Mouse (Mus musculus): Measurements from ENCODE around the gene Prrt1. TPM values are rescaled to one million over a fixed set of nuclear protein-coding genes. Genes with fewer than 3 reads are reported as not detected.
A peak's percentile ranks its signal among the peaks of the same experiment; 100 is the strongest.

The Prrt1 gene
- polyA plus RNA-seq, 1 experiment from 2014 or later = 2.1 TPM

GRCm38 (mm10) chr17:34663558-34663957, 34.2 kb downstream of the Prrt1 start:
- H3K4me1 ChIP-seq (ENCODE audit: control insufficient read depth, insufficient read depth, low read length) = peaks cover 9% of the 10 kb centered on the region; the same call in 1 of the 2 replicates
- 35% methylated on average over 1 of the region's 1 CpGs for WGBS
- peaks cover 6% of the 10 kb centered on the region for H3K27me3 ChIP-seq (ENCODE audit: control insufficient read depth, insufficient read depth, low read length)
- no peak overlapping the region for H3K27ac ChIP-seq (ENCODE audit: low read length)
- no peak overlapping the region for H3K9ac ChIP-seq (ENCODE audit: low read length)
- no peaks in the 10 kb centered on the region for H3K9me3 ChIP-seq (replicated peaks; ENCODE audit: control insufficient read depth, low read length)
- no peak for ATAC-seq (replicated peaks; ENCODE audit: extremely low read depth, insufficient read depth, low FRiP score)
- no peaks in the 10 kb centered on the region for H3K36me3 ChIP-seq (ENCODE audit: control insufficient read depth, insufficient read depth)
- no peak overlapping the region for H3K4me3 ChIP-seq (ENCODE audit: low read length)
- H3K4me2 ChIP-seq (ENCODE audit: low read depth, low read length) = no peak overlapping the region

GRCm38 (mm10) chr17:34664472-34664871, 35.1 kb downstream of the Prrt1 start:
- Histone ChIP-seq H3K4me3 (ENCODE audit: low read length) (no peak overlapping the region), H3K9me3 (replicated peaks; ENCODE audit: control insufficient read depth, low read length) (no peaks in the 10 kb centered on the region), H3K9ac (ENCODE audit: low read length) (no peak overlapping the region), H3K36me3 (ENCODE audit: control insufficient read depth, insufficient read depth) (no peaks in the 10 kb centered on the region), H3K27ac (ENCODE audit: low read length) (no peak overlapping the region), H3K4me1 (ENCODE audit: control insufficient read depth, insufficient read depth, low read length) (peaks cover 9% of the 10 kb centered on the region; the same call in 1 of the 2 replicates), H3K4me2 (ENCODE audit: low read depth, low read length) (no peak overlapping the region), H3K27me3 (ENCODE audit: control insufficient read depth, insufficient read depth, low read length) (peaks cover 11% of the 10 kb centered on the region)
- ATAC-seq (replicated peaks; ENCODE audit: extremely low read depth, insufficient read depth, low FRiP score) = no peak
- 47% methylated on average over 7 of the region's 7 CpGs for WGBS

- no peak for ATAC-seq (replicated peaks; ENCODE audit: extremely low read depth, insufficient read depth, low FRiP score)
- Histone ChIP-seq H3K4me1 (ENCODE audit: control insufficient read depth, insufficient read depth, low read length) (peaks cover 10% of the 10 kb centered on the region), H3K27me3 (ENCODE audit: control insufficient read depth, insufficient read depth, low read length) (peaks cover 55% of the 10 kb centered on the region), H3K9me3 (replicated peaks; ENCODE audit: control insufficient read depth, low read length) (no peaks in the 10 kb centered on the region), H3K36me3 (ENCODE audit: control insufficient read depth, insufficient read depth) (no peaks in the 10 kb centered on the region), H3K9ac (ENCODE audit: low read length) (no peak within 1 kb of the TSS), H3K27ac (ENCODE audit: low read length) (no peak within 1 kb of the TSS), H3K4me2 (ENCODE audit: low read depth, low read length) (peak within 1 kb of the TSS; percentile 60), H3K4me3 (ENCODE audit: low read length) (peak within 1 kb of the TSS; percentile 41)
- WGBS = 55% methylated on average over 7 of the region's 7 CpGs
Measured at GRCm38 (mm10) chr17:34670235-34670634, 40.9 kb downstream of the Prrt1 start, which contains the start of gene Tnxb. Tnxb (plus strand) TSS chr17:34670535.

DNA sequence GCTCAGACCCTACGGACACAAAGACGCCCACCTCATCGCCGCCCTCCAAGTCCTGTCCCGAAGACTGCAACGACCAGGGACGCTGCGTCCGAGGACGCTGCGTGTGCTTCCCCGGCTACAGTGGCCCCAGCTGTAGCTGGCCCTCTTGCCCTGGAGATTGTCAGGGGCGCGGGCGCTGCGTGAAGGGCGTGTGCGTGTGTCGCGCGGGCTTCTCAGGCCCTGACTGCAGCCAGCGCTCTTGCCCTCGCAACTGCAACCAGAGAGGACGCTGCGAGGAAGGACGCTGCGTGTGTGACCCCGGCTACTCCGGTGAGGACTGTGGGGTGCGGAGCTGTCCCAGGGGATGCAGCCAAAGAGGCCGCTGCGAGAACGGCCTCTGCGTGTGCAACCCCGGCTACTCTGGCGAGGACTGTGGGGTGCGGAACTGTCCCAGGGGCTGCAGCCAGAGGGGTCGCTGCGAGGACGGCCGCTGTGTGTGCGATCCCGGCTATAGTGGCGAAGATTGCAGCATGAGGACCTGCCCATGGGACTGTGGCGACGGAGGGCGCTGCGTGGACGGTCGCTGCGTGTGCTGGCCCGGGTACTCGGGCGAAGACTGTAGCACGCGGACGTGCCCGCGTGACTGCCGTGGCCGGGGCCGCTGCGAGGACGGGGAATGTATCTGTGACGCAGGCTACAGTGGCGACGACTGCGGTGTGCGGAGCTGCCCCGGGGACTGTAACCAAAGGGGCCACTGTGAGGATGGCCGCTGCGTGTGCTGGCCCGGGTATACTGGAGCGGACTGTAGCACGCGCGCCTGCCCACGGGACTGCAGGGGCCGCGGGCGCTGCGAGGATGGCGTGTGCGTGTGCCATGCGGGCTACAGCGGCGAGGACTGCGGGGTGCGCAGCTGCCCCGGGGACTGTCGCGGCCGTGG, 42.1 kb downstream of the Prrt1 start:
- ATAC-seq (replicated peaks; ENCODE audit: extremely low read depth, insufficient read depth, low FRiP score) = peak; percentile 47; the same call in 1 of the 2 replicates
- H3K36me3 ChIP-seq (ENCODE audit: control insufficient read depth, insufficient read depth) = no peaks in the 10 kb centered on the region
- H3K27ac ChIP-seq (ENCODE audit: low read length) = no peak overlapping the region
- H3K4me2 ChIP-seq (ENCODE audit: low read depth, low read length) = peak overlapping the region; percentile 60
- WGBS = 12% methylated on average over 93 of the region's 93 CpGs
- H3K4me3 ChIP-seq (ENCODE audit: low read length) = peak overlapping the region; percentile 41
- peaks cover 51% of the 10 kb centered on the region for H3K27me3 ChIP-seq (ENCODE audit: control insufficient read depth, insufficient read depth, low read length)
- H3K4me1 ChIP-seq (ENCODE audit: control insufficient read depth, insufficient read depth, low read length) = peaks cover 12% of the 10 kb centered on the region
- H3K9ac ChIP-seq (ENCODE audit: low read length) = no peak overlapping the region
- H3K9me3 ChIP-seq (replicated peaks; ENCODE audit: control insufficient read depth, low read length) = no peaks in the 10 kb centered on the region

DNA sequence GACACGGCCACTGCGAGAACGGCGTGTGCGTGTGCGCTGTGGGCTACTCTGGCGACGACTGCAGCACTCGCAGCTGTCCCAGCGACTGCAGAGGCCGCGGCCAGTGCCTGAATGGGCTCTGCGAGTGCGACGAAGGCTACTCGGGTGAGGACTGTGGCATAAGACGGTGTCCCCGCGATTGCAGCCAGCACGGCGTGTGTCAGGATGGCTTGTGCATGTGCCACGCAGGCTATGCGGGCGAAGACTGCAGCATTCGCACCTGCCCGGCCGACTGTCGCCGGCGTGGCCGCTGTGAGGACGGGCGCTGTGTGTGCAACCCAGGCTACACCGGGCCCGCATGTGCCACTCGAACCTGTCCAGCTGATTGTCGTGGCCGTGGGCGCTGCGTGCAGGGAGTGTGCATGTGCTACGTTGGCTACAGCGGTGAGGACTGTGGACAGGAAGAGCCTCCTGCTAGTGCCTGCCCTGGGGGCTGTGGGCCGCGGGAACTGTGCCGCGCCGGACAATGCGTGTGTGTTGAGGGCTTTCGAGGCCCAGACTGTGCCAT, 43.0 kb downstream of the Prrt1 start:
- Histone ChIP-seq H3K4me2 (ENCODE audit: low read depth, low read length) (peak overlapping the region; percentile 60), H3K4me3 (ENCODE audit: low read length) (peak overlapping the region; percentile 41), H3K36me3 (ENCODE audit: control insufficient read depth, insufficient read depth) (no peaks in the 10 kb centered on the region), H3K27ac (ENCODE audit: low read length) (no peak overlapping the region), H3K9ac (ENCODE audit: low read length) (no peak overlapping the region), H3K4me1 (ENCODE audit: control insufficient read depth, insufficient read depth, low read length) (peaks cover 12% of the 10 kb centered on the region), H3K27me3 (ENCODE audit: control insufficient read depth, insufficient read depth, low read length) (peaks cover 56% of the 10 kb centered on the region), H3K9me3 (replicated peaks; ENCODE audit: control insufficient read depth, low read length) (no peaks in the 10 kb centered on the region)
- ATAC-seq (replicated peaks; ENCODE audit: extremely low read depth, insufficient read depth, low FRiP score) = no peak
- WGBS = 29% methylated on average over 49 of the region's 49 CpGs

DNA sequence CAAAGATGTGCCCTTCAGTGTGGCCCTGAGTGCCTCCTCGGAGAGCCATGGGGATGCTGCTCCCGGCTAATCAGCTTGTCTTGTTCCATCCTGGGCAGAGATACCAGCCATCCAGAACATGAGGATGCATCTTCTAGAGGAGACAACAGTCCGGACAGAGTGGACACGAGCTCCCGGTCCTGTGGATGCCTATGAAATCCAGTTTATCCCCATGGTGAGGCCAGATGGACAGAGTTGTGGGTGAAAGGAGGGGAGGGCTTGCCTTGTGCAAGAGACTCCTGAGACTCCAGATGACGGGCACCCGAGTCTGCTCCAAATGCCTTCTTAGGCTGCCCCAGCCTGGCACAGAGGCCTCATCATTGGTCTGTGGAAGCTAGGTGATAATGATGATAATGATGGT, 43.8 kb downstream of the Prrt1 start:
- no peak for ATAC-seq (replicated peaks; ENCODE audit: extremely low read depth, insufficient read depth, low FRiP score)
- H3K4me2 ChIP-seq (ENCODE audit: low read depth, low read length) = no peak overlapping the region
- no peaks in the 10 kb centered on the region for H3K9me3 ChIP-seq (replicated peaks; ENCODE audit: control insufficient read depth, low read length)
- H3K4me1 ChIP-seq (ENCODE audit: control insufficient read depth, insufficient read depth, low read length) = peaks cover 12% of the 10 kb centered on the region
- H3K36me3 ChIP-seq (ENCODE audit: control insufficient read depth, insufficient read depth) = no peaks in the 10 kb centered on the region
- H3K27ac ChIP-seq (ENCODE audit: low read length) = no peak overlapping the region
- WGBS = 81% methylated on average over 7 of the region's 7 CpGs
- H3K9ac ChIP-seq (ENCODE audit: low read length) = no peak overlapping the region
- peaks cover 56% of the 10 kb centered on the region for H3K27me3 ChIP-seq (ENCODE audit: control insufficient read depth, insufficient read depth, low read length)
- H3K4me3 ChIP-seq (ENCODE audit: low read length) = no peak overlapping the region

DNA sequence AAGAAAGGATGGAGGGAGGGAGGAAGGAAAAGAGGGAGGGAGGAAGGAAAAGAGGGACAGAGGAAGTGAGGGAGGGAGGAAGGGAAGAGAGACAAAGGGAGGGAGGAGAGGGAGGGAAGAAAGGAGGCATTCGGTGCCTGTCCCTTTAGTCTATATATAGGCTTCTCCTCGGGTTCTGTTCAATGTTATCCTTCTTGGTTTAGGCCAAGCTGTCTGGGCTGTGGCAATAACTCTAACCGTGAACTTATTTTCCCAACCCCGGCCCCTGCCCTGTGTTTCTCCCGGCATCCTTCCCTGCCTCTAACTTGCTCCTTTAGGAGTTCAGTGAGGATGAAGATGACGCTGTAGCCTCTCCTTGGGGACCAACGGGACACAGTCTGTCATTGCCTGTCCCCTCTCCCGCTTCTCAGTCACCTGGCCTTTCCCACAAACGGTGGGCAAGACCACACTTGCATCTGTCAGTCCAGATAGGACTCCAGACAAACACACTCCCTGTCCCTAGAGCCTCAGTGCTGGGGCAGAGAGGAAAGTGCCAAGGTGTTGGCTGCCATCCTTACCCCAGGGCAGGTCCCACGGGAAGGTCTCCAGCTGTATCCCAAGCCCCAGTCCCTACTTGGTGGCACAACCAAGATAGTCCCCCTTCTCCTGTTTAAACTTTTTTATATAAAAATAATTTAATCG, 45.3 kb downstream of the Prrt1 start:
- Histone ChIP-seq H3K4me1 (ENCODE audit: control insufficient read depth, insufficient read depth, low read length) (peaks cover 12% of the 10 kb centered on the region), H3K27me3 (ENCODE audit: control insufficient read depth, insufficient read depth, low read length) (peaks cover 53% of the 10 kb centered on the region), H3K9me3 (replicated peaks; ENCODE audit: control insufficient read depth, low read length) (no peaks in the 10 kb centered on the region), H3K36me3 (ENCODE audit: control insufficient read depth, insufficient read depth) (no peaks in the 10 kb centered on the region), H3K9ac (ENCODE audit: low read length) (no peak overlapping the region), H3K27ac (ENCODE audit: low read length) (no peak overlapping the region), H3K4me2 (ENCODE audit: low read depth, low read length) (no peak overlapping the region), H3K4me3 (ENCODE audit: low read length) (no peak overlapping the region)
- no peak for ATAC-seq (replicated peaks; ENCODE audit: extremely low read depth, insufficient read depth, low FRiP score)
- WGBS = 35% methylated on average over 11 of the region's 11 CpGs

DNA sequence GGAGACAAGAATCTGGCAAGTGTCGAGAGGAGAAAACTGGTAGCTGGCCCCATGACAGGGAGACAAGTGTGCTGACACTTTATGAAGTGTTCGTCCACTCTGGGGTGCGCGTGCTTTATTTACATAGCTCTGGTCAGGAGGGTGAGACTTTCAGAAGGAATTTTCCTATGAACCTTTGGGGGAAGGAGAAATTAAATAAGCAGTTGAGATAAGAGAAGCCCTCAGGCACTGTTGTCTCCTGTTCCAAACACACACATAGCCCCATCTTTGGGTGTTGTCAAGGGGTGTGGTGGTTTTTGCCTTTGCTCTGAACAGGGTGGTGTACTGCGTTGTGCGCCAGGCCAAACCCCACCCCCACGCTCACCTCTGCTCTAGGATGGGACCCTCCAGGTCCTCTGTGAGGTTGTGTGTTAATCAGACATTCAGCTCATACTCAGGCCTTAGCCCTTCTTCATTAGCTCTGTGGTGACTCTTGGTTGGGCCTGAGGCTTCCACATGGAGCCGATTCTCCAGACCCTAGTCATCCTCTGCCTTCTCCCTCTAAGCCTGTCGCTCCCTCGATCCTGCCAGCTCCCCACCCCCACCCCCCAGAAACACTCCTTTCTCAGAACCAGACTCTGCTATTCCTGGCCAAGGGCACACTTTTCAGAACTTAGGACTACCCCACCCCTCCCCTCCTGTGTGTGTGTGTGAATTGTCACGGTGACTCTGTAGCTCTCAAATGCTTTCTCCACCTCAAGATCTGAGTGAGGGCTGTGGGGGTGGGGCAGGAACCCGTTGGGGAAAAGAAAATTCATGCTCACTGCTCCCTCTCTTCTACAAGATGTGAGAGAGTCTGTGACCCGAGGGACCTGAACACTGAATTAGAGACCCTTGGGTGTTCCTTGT, 46.1 kb downstream of the Prrt1 start:
- Histone ChIP-seq H3K4me2 (ENCODE audit: low read depth, low read length) (no peak overlapping the region), H3K9ac (ENCODE audit: low read length) (no peak overlapping the region), H3K4me1 (ENCODE audit: control insufficient read depth, insufficient read depth, low read length) (peaks cover 12% of the 10 kb centered on the region), H3K27me3 (ENCODE audit: control insufficient read depth, insufficient read depth, low read length) (peaks cover 50% of the 10 kb centered on the region), H3K9me3 (replicated peaks; ENCODE audit: control insufficient read depth, low read length) (no peaks in the 10 kb centered on the region), H3K36me3 (ENCODE audit: control insufficient read depth, insufficient read depth) (no peaks in the 10 kb centered on the region), H3K4me3 (ENCODE audit: low read length) (no peak overlapping the region), H3K27ac (ENCODE audit: low read length) (no peak overlapping the region)
- WGBS = 51% methylated on average over 13 of the region's 13 CpGs
- no peak for ATAC-seq (replicated peaks; ENCODE audit: extremely low read depth, insufficient read depth, low FRiP score)
